Mouse (Mus musculus) central nervous system, embryonic 18 days (tissue): ENCODE measurements around the gene Defa28. TPM values are rescaled to one million over a fixed set of nuclear protein-coding genes. Genes with fewer than 3 reads are reported as not detected.

Experiments
- polyA plus RNA-seq: library from polyadenylated mRNA; depleted of rRNA; stranded (reverse); fragments of >200 nt; gene quantifications from 2 replicates; pipeline ENCODE4 v1.2.3, GENCODE M21; 2012; rRNA removed

Defa28 gene
- not detected in 2 replicates for polyA plus RNA-seq

GRCm38 (mm10) chr8:21582706-21583105 lies at the start of gene Defa28:
Defa28 (plus strand) TSS chr8:21583006.

GRCm38 (mm10) chr8:21565086-21565485 lies 17.7 kb upstream of the Defa28 start, which contains the start of gene Defa37:
Defa37 (plus strand) TSS chr8:21565386.

DNA sequence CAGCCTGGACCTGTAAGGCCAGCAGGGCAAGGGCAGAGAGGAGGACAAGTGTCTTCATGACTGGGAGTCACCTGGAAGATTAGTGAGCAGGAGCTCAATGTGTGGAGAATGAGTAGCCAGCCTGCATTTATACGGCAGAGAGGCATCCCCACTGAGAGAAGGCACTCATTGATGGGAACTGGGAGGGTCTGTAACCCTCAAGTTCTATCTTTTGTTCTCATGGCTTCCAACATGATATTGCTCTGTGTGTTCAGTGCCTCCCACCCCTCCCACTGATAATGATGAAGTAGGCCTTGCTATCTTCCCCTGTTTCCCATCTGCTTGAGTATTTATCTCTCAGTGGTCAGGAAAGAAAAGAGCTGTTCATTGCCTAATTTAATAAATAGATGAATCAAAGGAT lies 11.6 kb downstream of the Defa28 start, which contains the start of gene Gm7861:
Gene Gm7861, minus strand, starts transcription at position 101 of the 400 bp plus-strand sequence.

DNA sequence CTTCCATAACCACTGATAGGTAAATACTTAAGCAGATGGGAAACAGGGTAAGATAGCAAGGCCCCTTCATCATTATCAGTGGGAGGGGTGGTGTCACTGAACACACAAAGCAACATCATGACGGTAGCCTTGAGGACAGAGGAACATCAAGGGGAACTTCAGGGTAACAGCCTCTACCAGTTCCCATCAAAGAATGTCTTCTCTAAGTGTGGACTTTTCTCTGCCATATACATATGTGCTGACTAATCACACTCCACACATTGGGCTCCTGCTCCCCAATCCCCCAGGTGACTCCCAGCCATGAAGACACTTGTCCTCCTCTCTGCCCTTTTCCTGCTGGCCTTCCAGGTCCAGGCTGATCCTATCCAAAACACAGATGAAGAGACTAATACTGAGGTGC lies 35.1 kb downstream of the Defa28 start, which contains the start of gene Defa26:
Gene Defa26, plus strand, starts transcription at position 301 of the 400 bp plus-strand sequence.

Other genes with a start within 250 kb of the Defa28 start
- gene Defa2, start 204.5 kb upstream of the Defa28 start, polyA plus RNA-seq = not detected in 2 replicates
- gene Defa33, start 191.2 kb upstream of the Defa28 start, polyA plus RNA-seq = not detected in 2 replicates
- not detected in 2 replicates for gene Defa36, start 155.6 kb upstream of the Defa28 start, polyA plus RNA-seq
- not detected in 2 replicates for gene Gm7849, start 126.4 kb upstream of the Defa28 start, polyA plus RNA-seq
- gene Defa20, start 73.7 kb upstream of the Defa28 start, polyA plus RNA-seq = not detected in 2 replicates
- gene Defa32, start 54.0 kb upstream of the Defa28 start, polyA plus RNA-seq = not detected in 2 replicates
- not detected in 2 replicates for gene Defa37, start 17.6 kb upstream of the Defa28 start, polyA plus RNA-seq
- gene Gm7861, start 11.5 kb downstream of the Defa28 start, polyA plus RNA-seq = not detected in 2 replicates
- gene Defa26, start 35.2 kb downstream of the Defa28 start, polyA plus RNA-seq = not detected in 2 replicates
- gene Defa17, start 72.8 kb downstream of the Defa28 start, polyA plus RNA-seq = not detected in 2 replicates
- not detected in 2 replicates for gene Defa34, start 82.8 kb downstream of the Defa28 start, polyA plus RNA-seq
- not detected in 2 replicates for gene AY761184, start 120.6 kb downstream of the Defa28 start, polyA plus RNA-seq
- gene Defa24, start 151.5 kb downstream of the Defa28 start, polyA plus RNA-seq = not detected in 2 replicates
- not detected in 2 replicates for gene Defb50, start 240.5 kb downstream of the Defa28 start, polyA plus RNA-seq